Mouse (Mus musculus) neural tube, embryonic 10.5 days (tissue): ENCODE data around the gene Obsl1.

Experiments
- DNase-seq: peaks from one replicate; pipeline ENCODE4 v3.0.0-alpha.2; 2017; ENCODE audit warnings: low spot score; ENCODE audit errors: extremely low spot score

The Obsl1 gene

GRCm38 (mm10) chr1:75505956-75506831 is at the start of gene Obsl1:
Gene Obsl1, minus strand, starts transcription at chr1:75506452.
- DNase-seq: peak; percentile 85

- DNase-seq: no peak
Observed at GRCm38 (mm10) chr1:75555680-75556079, 49.4 kb upstream of the Obsl1 start.

DNA sequence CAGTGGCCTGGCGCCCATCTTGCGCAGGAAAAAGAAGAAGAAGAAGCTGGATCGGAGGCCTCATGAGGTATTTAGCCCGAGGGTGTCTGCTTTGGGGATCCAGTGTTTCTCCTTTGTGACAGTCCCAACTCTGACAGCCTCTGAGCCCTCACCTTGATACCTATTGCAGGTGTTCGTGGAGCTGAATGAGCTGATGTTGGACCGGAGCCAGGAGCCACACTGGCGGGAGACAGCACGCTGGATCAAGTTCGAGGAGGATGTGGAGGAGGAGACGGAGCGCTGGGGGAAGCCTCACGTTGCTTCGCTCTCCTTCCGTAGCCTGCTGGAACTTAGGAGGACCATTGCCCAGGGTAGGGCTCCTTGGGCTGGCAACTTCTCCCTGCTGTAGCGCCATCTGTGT is 44.3 kb upstream of the Obsl1 start:
- DNase-seq: no peak

- DNase-seq: no peak
Observed at GRCm38 (mm10) chr1:75549289-75550279, 43.3 kb upstream of the Obsl1 start.

- no peak for DNase-seq
Observed at GRCm38 (mm10) chr1:75548871-75549270, 42.6 kb upstream of the Obsl1 start.

DNA sequence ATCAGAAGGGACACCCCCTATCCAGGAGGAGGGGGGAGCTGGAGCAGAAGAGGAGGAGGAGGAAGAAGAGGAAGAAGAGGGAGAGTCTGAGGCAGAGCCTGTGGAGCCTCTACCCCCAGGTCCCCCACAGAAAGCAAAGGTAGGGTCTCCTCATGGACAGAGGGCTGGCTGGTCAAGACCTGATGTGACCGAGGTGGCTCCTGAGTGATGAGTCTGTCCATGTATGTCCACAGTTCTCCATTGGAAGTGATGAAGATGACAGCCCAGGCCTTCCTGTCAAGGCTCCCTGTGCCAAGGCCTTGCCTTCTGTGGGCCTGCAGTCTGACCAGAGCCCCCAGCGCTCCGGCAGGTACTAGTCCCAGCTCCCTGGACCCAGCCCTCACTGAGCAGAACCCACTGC is 41.8 kb upstream of the Obsl1 start:
- no peak for DNase-seq

GRCm38 (mm10) chr1:75547351-75547750 is 41.1 kb upstream of the Obsl1 start:
- no peak for DNase-seq

- peak; percentile 77 for DNase-seq
Observed at GRCm38 (mm10) chr1:75545965-75546956, 40.0 kb upstream of the Obsl1 start, which contains the start of gene Slc4a3. Gene Slc4a3, plus strand, starts transcription at chr1:75546266.

DNA sequence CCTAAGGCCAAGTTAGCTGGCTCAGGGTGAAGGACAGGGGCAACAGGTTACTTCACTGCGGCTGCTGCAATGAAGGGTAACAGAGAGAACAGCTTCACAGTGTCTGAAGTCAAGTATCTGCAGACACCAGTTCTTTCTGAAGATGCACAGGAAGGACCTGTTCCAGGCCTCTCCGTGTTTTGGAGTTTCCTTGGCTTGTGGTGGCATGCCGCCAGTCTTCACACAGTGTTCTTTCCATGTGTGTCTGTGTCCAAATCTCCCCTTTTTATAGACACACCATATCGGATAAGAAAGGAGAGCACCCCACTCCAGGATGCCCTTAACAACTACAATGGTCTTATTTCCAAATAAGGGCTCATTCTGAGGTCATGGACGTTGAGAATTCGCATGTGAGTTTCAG is 38.1 kb upstream of the Obsl1 start:
- DNase-seq: no peak

GRCm38 (mm10) chr1:75541496-75541895 is 35.2 kb upstream of the Obsl1 start:
- DNase-seq: no peak

- no peak for DNase-seq
Observed at GRCm38 (mm10) chr1:75538597-75539190, 32.4 kb upstream of the Obsl1 start.

GRCm38 (mm10) chr1:75537587-75537986 is 31.3 kb upstream of the Obsl1 start:
- DNase-seq: no peak

DNA sequence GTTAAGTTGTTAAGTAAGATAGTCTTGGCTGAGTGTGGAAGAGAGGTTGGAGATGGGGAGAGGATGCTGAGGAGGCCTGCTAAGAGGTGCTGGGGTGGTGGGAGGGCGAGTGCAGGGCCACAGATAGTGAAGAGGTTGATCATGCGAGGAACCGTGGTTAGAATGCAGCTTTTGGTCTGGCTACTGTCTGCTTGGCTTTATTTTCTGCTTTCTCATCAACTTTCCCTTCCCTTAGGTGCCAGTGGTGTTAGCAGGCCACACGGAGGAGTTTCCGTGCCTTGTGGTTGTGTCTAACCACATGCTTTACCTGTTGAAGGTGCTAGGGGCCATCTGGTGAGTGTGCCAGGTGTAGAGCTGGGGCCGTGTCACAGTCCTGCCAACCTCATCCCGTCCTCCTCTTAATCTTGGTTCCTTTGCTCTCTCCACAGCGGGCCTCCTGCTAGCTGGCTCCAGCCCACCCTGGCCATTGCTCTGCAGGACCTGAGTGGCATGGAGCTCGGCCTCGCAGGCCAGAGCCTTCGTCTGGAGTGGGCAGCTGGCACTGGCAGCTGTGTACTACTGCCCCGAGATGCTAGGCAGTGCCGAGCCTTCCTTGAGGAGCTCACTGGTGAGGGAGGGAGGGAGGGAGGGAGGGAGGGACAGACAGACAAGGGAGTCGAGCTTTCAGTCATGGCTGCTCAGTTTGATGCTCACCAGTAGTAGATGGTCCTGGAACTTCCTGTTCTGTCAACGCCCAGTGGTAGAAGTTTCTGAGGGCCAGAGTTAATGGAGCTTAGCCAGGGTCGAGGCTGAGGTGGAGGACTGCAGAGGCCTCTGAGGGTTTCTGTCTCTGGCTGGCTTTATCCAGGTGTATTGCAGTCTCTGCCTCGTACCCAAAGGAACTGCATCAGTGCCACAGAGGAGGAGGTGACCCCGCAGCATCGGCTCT is 27.3 kb upstream of the Obsl1 start:
- DNase-seq: no peak

DNA sequence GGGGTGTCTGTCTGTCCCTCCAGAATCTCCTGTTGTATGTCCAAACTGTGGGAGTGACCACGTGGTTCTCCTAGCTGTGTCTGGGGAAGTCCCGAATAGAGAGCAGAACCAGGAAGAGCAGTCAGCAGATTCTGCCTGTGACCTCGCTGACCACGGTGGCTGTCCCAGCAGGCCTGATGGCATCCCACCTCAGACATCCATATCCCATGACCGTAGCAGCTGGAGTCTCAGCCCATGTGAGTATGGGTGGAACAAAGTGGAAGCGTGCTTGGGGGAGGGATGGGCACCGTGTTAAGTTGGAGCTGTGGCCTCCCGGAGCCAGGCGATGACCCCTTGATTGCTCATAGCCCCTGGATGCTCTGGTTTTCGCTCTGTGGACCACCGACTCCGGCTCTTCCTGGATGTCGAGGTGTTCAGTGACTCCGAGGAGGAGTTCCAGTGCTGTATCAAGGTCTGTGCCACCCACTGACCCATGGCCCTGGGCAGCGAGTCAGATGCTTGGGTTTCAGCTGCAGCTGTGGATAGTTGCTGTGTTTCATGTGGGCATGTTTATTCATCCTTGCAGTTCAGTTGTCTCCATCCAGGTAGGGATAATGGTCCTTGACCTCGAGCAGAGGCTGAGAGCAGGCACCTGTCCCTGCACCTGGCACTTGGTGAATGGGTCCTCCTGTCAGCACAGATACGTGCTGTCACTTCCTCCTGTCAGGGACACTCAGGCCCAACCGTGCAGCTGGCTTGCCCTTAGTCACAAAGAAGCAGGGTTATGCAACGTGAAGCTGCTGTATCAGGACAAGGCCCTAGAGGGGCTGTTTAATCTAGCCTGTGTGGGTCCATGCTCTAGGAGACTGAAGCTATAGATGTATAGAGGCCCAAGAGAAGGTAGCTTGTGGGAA is 26.3 kb upstream of the Obsl1 start:
- no peak for DNase-seq

DNA sequence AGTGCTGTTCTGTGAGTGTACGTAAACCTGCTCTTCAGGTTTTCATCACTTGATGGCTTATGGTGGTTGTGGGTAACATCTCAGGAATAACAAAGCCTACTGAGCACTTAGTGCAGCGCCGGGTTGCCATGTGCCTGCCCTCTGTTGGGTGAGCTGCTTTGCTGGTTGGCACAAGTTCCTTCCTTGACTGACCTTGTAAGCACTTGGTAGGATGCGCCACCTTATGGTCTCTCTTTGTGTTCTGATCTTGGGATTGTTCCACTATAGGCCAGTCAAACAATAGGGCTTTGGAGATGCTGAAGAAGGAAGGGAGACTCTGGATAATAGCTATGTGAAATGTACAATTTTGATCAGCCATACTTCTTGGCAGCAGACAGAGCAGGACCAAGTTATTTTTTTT is 24.3 kb upstream of the Obsl1 start:
- no peak for DNase-seq

GRCm38 (mm10) chr1:75524679-75525078 is 18.4 kb upstream of the Obsl1 start:
- no peak for DNase-seq

GRCm38 (mm10) chr1:75521321-75522031 is 15.2 kb upstream of the Obsl1 start, which contains the start of gene Stk11ip:
Gene Stk11ip, plus strand, starts transcription at chr1:75521529.
- peak; percentile 96 for DNase-seq

DNA sequence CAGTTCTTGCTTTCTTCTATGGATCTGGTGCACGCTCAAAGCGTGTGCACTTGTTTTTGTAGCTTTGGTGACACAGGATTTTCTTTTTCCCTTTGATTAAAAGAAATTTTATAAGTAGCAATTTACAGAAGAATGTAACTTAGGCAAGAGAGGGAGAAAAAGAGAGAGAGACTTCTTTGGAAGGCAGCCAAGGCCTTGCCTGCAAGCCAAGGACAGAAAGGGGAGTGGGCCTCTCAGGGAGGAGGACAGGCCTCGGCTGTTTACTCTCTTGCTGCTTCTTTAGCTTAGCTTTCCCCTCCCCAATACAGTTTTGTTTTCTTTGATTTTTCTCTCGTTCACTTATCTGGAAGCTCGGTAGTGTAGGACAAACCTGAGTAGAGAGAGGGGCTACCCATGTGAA is 13.3 kb upstream of the Obsl1 start:
- no peak for DNase-seq
